Mouse (Mus musculus): ENCODE results near the gene 4933425L06Rik.

Gene 4933425L06Rik

DNA sequence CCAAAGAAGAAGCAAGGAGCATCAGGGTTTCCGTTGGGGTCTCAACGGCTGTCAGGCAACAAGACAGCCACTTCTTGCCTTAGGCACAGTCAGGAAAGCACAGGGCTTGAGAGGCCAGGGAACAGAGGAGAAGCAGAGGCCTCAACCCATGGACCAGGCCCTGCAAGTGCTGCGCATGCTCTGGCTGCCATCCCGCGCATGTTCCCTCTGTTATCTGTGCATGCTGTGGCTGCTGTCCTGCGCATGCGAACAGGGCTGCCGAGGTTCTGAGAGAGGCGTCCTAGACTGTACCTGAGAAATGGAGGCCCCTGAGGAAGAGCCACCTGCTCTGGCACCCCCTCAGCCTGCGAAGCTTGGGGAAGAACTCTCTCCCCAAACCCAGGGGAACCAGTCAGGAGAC, at the start of gene 4933425L06Rik:
4933425L06Rik (plus strand) TSS at position 261 of the 400 bp plus-strand sequence.
- DNase-seq = no peak

GRCm38 (mm10) chr13:105037816-105038215, 44.1 kb upstream of the 4933425L06Rik start:
- no peak for DNase-seq

GRCm38 (mm10) chr13:105038334-105038733, 43.6 kb upstream of the 4933425L06Rik start:
- DNase-seq = no peak

DNA sequence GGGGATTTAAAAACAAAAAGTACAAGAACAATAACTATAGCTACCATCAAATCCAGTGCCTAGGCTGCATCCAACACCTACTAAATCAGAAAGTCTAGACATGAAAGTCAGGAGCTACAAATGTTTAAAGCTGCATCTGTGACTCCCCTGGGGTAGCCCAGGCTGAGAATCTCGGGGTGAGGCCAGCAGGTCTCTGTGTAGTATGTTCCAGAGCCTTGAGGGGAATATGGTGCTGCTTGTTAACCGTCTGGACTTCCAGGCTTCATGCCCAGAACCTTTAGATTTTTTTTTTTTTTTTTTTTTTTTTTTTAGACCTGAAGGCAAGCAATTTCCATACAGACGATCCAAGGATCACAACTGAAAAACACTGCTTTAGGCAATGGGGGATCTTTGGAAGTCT, 38.0 kb upstream of the 4933425L06Rik start:
- DNase-seq = no peak

GRCm38 (mm10) chr13:105047377-105047776, 34.5 kb upstream of the 4933425L06Rik start:
- DNase-seq = no peak

- DNase-seq = peak; percentile 53
Observed at GRCm38 (mm10) chr13:105048662-105049061, 33.3 kb upstream of the 4933425L06Rik start.

DNA sequence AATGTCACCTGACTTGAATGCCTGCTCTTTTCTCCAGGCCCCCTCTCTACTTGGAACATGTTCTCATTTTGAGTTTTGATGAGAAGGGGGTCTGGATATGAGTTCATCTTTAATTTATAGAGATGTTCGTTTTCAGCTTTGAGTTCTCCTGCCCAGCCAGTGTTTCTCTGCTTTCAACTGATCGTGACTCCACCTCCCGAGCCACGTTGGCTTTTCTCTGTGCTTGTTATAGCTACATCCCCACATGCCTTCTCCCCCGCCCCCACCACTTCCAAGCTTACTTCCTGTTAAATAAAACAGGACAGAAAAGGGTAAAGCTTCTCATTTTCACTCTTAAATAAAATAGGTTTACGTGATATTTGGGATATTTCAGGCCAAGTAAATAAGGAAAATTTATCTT, 30.5 kb upstream of the 4933425L06Rik start:
- peak; percentile 33 for DNase-seq

DNA sequence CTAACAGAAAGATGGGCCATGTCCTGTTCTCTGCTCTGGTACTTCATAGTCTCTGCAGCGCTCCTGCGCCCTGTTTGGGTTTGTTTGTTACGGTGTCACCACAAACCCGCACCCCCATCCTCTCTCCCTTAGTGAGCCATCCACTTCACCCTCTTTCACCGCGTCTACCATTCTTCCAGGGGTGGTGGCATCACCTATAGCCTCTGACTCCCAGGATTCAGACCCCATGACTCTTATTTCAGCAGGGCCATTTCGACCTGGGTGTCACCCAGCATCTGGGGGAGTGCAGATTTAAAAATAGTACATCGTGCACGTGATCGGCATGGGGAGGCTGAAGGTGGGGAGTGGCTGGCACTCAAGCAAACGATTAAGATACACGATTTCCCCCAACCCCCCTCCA, 28.3 kb upstream of the 4933425L06Rik start:
- DNase-seq = no peak

- peak; percentile 50 for DNase-seq
Observed at GRCm38 (mm10) chr13:105054181-105054940, 27.6 kb upstream of the 4933425L06Rik start, which contains the start of gene Rgs7bp. Rgs7bp (minus strand) TSS chr13:105054930.

GRCm38 (mm10) chr13:105054941-105055309, 27.0 kb upstream of the 4933425L06Rik start:
- DNase-seq = no peak

DNA sequence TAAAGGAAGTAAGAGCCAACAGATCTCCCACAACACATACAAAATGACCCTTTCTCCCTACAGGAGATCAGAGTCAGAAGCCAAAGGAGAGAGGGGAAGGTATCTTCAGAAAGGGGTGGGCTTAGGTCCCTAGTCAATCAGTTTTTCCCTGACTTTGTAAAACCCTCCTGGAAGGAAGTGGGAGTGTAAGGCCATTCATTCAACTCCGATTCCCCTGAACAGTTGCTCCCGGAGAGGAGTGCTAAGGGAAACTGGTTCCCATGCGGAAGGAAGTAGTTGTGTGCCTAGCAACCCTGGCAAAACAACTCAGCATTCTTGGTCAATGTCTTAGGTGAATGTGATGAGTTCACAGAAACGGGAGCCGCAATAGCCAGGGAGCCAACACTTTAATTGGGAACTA, 26.5 kb upstream of the 4933425L06Rik start:
- no peak for DNase-seq

DNA sequence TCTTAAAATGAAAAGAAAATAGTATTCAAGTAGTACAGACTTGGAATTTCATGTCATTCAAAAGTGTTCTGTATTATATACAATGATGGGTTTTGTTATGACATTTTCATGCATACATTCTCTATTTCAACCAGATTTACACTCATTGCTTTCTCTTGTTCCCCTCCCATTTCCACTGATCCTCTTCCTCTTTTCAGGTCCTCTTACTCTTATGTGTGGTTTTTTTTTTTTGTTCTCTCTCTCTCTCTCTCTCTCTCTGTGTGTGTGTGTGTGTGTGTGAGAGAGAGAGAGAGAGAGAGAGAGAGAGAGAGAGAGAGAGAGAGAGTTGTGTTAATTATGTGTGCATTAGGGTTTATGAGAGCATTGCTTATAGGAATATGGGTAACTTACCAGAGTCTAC, 15.8 kb upstream of the 4933425L06Rik start:
- no peak for DNase-seq

DNA sequence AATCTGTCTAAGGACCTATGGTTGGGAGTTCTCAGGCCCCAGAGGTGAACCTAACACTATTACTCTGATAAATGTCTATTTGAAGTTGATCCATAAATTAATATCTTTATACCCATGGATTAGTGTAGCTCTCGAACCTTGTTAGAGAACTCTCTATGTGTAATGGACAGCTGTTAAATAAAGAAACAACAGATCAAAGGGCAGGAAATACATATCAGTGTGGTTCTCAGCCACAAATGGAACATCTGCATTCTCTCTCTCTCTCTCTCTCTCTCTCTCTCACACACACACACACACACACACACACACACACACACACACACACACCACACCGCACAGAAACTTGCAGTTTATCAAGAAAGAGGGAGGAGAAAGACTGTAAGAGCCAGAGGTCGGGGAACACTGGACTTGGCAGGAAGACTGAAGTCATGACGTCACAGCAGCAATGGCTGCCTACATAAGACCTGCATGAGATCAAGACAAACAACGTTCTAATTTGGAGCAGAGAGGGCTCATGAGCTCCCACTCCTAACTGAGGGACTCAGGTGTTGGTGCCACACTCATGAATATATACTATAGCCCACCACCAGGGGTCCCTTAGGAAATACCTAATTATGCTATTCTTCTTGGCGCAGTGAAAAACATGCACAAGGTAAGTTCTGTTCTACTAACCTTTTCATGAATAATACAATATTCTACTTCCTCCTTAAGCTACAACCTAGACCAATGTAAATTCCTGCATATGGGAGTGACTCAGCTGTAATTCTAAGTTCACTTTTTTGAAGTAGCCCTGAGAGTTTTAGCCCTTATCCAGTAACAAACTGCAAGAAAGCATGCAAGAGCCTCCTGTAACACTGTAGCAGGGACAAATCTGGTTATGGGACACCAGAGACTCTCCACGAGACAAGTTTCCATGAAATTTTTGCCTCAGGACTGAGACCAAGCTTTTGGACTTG, 14.8 kb upstream of the 4933425L06Rik start:
- DNase-seq = no peak

GRCm38 (mm10) chr13:105089276-105089675, 7.4 kb downstream of the 4933425L06Rik start:
- no peak for DNase-seq

DNA sequence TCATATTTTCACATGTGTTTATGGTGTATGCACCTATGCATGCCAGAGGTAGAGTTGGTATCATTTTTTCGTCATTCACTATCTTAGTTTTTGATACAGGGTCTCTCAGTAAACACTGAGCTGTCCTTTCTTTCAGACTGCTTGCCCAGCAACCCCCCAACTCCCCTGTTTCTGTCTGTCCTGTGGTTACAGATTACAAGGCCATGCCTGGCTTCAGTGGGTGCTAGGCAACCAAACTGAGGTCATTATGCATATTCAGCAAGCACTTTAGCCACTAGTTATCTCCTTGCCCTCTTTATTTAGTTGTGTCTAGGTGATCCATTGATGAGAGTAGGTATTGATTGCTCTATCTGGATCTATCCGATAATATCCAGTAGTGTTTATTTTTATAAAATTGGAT, 14.4 kb downstream of the 4933425L06Rik start:
- DNase-seq = no peak

- no peak for DNase-seq
Observed at GRCm38 (mm10) chr13:105100705-105101104, 18.8 kb downstream of the 4933425L06Rik start.

DNA sequence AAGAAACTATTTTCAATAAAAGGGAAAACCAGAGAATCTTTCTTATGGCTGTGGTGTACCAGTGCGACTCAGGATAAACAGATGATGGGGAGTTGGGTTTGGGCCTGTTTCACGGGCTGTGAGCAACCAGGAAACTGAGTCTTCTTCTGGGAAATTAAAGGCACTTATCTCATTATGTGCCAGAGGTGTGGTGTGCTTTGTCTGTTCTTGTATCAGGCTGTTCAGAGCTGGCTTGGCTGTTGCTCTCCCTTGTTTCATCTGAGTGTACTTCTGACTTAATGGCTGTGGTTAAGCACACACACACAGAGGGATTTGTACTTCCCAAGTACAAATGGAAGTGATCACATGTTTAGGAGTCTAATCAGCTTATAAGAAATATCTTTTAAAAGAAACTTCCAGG, 22.5 kb downstream of the 4933425L06Rik start:
- no peak for DNase-seq

DNA sequence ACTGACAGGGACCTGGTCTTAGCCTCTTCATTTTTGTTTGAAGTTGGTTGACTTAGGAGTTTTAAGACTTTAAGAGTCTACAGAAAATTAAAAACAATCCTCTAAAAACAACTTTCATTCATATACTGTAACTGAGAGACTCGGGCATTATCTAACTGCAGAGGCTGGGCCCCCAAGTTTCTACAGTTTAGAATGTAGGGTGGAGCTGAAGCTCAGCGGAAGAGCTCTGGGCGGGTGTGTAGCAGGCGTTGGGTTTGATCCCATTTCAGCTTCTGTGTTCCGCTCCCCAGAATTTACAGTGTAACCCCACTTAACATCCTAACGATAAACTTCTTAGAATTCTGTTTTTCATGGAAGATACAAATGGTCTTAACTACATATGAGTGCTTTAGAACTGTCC, 29.7 kb downstream of the 4933425L06Rik start:
- peak; percentile 29 for DNase-seq

- no peak for DNase-seq
Observed at GRCm38 (mm10) chr13:105121617-105122016, 39.7 kb downstream of the 4933425L06Rik start.

- DNase-seq = no peak
Observed at GRCm38 (mm10) chr13:105122092-105122491, 40.2 kb downstream of the 4933425L06Rik start.

- DNase-seq = no peak
Observed at GRCm38 (mm10) chr13:105130080-105130479, 48.2 kb downstream of the 4933425L06Rik start.

GRCm38 (mm10) chr13:105132370-105132769, 50.4 kb downstream of the 4933425L06Rik start:
- DNase-seq = no peak

DNA sequence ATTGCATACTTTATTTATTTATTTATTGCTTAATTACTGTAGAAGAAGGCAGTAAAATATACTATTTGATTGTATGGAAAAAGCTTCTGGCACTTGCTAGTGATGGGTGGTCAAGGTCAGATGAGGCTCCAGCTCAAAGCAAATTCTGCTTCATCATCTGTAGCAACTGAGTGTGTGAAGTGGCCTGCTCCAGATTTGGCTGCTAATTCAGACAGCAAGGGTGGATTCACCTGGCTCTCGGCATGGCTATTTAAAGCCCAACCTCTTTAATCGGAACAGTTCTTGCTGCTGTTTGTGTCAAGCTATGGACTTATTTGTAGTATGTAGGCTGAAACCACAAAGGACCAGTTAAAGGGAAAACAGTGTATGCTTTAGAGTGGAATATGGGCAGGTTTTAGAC, 50.9 kb downstream of the 4933425L06Rik start:
- DNase-seq = no peak

- DNase-seq = no peak
Observed at GRCm38 (mm10) chr13:105134397-105134796, 52.5 kb downstream of the 4933425L06Rik start.

Measured in liver (tissue).